Mouse (Mus musculus): ENCODE measurements around the gene Clec12b.

- TF ChIP-seq CTCF (IDR thresholded peaks at IDR 0.05; ENCODE audit: low read depth) (peak; percentile 79), EP300 (IDR thresholded peaks at IDR 0.05; ENCODE audit: low read depth) (no peak)
Measured at GRCm38 (mm10) chr6:129365959-129366359, 19.7 kb downstream of the Clec12b start.

Data from liver, embryonic 14.5 days (tissue).